Mouse (Mus musculus): ENCODE measurements around the gene Ptpn7.

- TF ChIP-seq CTCF (IDR thresholded peaks at IDR 0.05; ENCODE audit: borderline replicate concordance, insufficient read depth, low read depth, low read length) (no peak), POLR2A (IDR thresholded peaks at IDR 0.05; ENCODE audit: borderline replicate concordance, insufficient read depth, low read length) (no peak)
Measured at GRCm38 (mm10) chr1:135100400-135100799, 32.1 kb upstream of the Ptpn7 start.
